Mouse (Mus musculus) layer of hippocampus, adult 9-10 months (tissue): ENCODE data around the gene Mcpt4.
"Not testable (repeated sequence)": the region's sequence is repeated elsewhere in the genome, so short reads cannot be mapped to it uniquely, and the experiment has no call there.

Experiments
- DNase-seq: peaks from one replicate; pipeline ENCODE4 v3.0.0; 2022; ENCODE audit warnings: low spot score

Mcpt4 gene

DNA sequence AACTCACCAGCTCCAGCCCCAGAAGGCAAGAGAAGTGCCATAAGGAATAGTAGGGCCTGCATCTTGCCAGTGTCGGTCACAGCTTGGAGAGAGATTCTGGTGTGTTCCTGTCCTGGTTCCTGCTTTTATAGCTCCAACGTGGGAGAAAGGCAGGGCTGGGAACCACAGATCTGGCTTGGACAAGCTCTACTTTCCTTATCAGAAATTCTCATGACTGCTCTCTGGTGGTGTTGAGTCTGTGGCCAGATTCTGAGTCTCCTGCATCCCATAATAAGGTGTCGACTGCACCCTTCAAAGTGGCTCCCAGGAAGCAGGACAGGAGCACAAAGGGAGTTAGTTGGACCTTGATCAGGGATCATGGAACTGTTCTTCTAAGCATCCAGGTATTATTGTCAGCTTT lies at the start of gene Mcpt4:
Gene Mcpt4, minus strand, starts transcription at position 101 of the 400 bp plus-strand sequence.
- DNase-seq = not testable (repeated sequence)

DNA sequence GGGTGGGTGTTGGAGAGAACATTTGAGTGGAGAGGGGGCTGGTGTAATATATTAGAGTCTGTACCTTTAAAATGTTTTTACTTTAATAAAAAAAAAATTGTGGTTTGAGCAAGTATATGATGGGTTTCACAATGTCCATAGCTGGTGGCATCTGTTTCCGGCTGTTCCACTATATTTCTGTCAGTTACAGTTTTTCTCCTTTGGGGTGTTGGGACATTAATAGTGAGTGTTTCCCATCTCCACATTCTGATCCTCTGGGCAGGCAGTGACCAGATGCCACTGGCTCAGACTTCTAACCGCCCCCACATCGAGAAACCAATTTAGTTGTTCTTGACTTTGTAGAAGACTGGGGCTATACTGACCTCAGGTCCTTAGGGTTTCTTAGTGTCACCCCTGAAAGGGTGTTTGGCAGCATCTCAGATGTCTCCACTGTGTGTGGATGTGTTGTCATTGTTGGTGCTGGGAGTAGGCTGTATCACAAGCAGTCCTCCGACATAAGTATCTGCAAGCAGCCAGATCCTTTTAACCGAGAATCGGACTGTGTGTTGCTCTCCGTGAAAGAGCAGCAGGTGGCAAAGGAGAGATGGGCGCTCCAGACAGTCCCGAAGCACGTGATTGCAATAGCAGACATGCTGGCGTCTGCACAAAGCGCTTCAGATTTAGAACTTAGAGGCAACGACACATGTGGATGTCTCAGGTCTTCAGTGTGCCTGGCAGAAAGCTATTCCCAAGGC lies 43.5 kb upstream of the Mcpt4 start:
- DNase-seq = no peak

DNA sequence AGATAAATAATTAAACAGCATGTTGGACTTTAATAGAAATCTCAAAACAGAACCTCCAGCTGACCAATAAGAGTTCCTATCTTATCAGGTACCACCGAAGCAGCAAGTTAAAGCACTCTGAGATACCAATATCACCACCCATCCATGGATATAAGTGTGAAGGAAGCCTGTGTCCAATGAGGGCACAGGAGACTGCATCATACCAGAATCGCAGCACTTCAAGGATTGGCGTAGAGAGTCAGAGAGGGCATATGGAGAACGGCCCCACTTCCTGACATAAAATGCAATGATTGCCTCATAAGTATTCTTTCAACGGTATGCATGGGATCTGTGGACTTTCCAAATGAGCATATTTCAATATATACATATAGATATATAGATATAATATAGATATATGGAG lies 42.9 kb upstream of the Mcpt4 start:
- DNase-seq = no peak

DNA sequence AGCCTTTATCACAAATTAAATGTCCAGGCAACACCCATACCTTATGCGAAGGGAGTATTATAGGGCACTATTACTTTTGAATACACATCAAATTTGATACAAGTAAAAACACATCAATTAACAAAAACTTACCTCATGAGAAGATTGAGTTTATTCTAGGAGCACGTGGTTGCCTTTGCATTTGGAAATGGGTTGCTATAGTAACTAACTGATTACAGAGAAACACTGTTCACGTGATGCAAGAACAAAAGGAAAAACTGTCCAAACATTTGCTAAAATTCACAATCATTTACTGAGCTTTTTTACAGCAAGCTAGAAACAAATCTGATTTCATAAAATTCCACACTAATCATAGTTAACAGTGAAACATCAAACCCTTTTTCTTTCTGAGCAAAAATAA lies 41.3 kb upstream of the Mcpt4 start:
- DNase-seq = no peak

DNA sequence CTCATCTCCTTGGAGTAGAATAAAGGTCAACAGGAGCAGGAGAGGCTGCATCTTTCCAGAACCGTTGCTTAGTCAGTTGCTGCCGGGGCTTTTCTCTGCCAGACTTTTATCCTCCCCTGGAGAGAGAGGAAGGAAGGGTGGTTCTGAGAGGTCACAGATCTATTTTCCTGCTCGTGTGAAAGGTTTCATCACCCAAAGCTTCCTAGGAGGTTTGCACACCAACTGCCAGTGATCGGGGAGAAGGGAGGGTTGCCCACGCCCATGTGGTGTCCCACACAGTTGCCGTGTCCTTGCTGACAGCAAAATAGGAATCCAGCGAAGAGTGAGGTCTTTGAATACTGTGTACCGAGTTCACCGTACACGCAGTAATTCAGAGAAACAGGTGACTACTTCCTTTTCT lies 40.3 kb upstream of the Mcpt4 start, which contains the start of gene Ctsg:
Gene Ctsg, minus strand, starts transcription at position 189 of the 400 bp plus-strand sequence.
- DNase-seq = no peak

DNA sequence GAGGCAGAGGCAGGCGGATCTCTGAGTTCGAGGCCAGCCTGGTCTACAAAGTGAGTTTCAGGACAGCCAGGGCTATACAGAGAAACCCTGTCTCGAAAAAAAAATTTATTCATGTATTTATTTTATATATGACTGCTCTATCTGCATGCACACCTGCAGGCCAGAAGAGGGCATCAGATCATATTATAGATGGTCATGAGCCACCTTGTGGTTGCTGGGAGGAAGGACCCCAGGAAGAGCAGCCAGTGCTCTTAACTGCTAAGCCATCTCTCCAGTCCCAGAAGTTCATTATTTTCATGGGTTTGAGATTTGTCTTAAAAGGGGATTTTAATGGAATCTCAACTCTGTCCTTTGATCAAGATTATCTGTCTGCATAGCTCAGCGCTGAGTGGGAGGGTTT lies 36.8 kb upstream of the Mcpt4 start:
- no peak for DNase-seq

DNA sequence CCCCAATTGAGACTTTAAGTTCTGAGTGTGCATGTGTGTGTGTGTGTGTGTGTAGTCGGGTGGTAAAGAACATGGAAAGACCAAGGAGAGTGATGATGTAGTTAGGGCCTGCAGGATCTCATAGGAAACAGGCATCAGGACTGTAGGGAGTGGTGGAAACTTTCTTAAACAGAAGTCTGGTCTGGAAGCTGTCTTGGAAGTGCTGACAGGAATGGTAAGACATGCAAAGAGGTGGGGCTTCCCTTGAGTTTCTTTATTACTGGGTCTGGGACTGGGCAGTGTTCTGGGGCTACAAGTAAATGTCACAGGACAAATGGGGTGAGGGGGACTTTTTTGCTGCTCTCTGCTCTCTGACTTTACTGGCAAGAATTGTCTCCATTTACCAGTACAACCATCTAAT lies 35.5 kb upstream of the Mcpt4 start:
- DNase-seq = no peak

DNA sequence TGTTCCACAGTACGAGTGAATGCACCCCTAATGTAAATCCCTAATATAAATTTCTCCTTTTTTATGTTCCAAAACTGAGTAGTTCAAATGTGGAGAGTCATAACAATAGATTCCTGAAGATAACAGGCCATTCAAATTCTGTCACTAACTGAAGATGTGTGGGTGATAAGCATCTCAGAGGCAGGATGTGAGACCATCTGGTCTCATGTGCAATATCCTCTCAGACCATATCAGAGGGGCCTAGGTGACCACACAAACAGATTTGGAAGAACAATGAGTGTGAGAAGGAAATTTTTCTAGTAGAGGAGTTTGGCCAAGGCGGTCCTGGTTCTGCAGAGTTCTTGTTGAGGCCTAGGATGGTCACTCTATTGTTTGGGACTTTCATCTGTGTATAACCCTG lies 31.2 kb upstream of the Mcpt4 start:
- no peak for DNase-seq

DNA sequence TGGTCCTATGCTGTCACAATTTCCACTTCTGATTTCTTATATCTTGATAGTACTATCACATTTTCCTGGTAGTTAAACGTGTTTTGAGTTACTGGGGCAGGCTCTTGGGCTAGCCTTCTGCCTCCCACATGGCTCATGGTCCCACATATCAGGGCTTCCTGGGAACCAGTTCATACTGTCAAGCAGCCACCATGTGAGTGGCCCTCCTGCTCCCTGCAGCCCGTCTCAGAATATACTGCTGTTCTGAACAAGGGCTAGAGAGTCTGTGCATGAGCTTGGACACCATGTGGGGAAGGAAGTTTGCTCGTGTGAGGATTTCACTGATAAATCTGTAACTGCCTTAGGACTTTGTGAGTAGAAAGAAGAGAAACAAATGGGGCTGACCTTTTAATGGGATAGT lies 24.6 kb upstream of the Mcpt4 start:
- no peak for DNase-seq

DNA sequence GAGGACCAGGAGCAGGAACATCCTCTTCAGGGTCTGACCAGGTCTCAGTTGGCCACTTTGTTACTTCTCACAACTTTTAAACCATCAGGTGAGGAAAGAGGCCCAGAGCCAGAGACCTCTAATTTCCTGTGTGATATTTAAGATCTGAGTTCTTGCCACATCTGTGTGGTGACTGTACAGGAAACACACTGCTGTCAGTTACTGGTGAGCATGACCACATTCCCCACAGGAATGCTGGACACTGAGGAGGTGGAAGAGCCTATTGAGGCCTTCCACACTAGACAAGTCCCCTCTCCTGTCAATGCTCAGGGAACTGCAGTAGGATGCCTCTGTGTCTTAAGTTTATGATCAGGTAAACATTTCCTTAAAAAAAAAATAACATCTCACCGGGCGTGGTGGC lies 23.1 kb upstream of the Mcpt4 start, which contains the start of gene Mcpt8:
Gene Mcpt8, minus strand, starts transcription at position 107 of the 400 bp plus-strand sequence.
- DNase-seq = no peak

DNA sequence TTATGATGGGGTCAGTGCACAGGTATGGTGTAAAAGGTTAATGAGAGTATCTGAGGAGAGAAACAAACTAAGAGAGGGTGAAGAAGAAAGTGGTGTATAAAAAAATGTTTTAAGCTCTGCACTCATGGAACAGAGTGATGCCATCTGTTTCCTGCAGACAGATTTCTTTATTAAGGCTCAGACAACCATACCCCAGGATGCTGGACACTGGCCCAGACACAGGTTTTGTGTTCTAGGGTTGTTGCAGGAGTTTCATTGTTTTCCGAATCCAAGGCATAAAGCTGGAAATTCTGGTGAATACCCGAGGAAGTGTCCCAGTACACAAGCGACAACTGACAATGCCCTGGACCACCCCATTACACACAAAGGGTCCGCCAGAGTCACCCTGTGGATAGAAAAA lies 19.9 kb upstream of the Mcpt4 start:
- no peak for DNase-seq

DNA sequence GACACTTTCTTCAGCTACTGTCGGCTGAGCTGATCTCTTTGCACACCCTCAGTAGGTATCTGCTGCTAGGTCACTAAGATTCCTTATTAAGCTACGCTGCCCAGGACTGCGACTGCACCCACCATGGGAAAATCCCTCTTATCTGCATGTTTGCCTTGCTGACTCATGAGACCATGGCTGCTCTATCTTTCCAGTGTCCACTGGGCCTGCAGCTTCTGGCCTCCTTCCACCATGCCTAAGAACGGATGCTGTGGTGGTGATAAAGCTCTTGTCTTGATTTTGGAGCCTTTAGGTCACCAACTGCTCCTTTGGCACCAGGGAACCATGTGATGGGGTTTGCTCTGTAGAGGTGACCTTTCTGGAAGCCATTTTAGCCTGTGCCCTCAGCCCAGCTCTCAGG lies 4.4 kb downstream of the Mcpt4 start:
- DNase-seq = no peak

DNA sequence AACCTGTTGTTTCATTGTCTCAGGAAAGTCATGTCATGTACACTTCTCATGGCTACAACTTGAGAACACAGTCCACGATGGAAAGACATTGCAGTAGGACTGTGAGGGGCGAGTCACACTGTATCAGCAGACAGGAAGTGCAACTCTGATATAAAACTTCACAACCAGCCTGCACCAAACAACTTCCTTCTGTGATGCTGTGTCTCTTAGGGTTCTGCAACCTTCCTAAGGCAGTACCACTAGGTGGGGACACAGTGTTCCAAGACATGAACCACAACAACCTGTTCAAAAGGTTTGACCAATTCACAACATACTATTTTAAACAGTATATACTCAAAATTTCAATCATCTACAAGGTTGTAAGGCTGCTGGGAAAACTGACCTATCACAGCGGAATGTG lies 6.7 kb downstream of the Mcpt4 start:
- no peak for DNase-seq

DNA sequence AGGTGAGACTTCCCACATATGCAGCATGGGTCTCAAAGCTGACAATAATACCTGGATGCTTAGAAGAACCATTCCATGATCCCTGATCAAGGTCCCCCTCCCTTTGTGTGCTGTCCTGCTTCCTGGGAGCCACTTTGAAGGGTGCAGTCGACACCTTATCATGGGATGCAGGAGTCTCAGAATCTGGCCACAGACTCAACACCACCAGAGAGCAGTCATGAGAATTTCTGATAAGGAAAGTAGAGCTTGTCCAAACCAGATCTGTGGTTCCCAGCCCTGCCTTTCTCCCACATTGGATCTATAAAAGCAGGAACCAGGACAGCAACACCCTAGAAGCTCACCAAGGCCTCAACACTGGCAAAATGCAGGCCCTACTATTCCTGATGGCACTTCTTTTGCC lies 20.3 kb downstream of the Mcpt4 start, which contains the start of gene Mcpt2:
Gene Mcpt2, plus strand, starts transcription at position 250 of the 400 bp plus-strand sequence.
- DNase-seq = not testable (repeated sequence)

DNA sequence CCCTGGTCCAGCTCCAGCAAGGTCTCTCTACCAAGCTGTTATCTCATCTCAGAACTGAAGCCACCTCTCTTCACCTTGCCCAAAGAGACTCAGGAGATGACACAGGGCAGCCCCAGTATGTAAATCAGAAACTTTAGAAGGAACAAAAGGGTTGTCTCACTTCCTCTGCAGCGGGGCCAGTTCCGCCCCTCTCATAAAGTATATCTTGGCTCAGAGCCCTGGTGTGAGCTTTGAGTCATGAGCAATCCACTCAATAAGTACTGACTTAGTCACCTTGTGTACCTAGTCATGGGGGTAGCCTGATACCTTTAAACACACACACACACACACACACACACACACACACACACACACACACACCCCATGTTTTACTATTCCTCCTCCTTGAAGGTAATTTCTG lies 27.7 kb downstream of the Mcpt4 start:
- DNase-seq = no peak

DNA sequence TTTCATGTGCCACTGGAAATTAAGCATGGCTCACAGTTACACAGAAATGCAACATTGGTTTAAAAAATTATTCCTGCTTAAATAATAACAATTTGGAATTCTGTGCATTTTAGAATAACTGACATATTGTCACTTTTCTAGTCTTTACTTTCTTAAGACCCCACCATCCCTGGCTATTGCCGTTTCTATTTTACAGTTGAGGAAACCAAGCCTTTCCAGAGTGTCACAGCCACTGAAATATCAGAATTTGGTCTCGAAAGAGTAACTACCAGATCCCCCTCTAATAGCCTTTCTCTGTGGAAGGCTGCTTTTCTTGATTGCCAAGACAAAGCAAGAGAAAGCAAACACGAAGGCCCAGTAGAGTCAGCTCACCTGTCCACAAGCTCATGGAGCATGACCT lies 31.7 kb downstream of the Mcpt4 start, which contains the start of gene Mcpt9:
Gene Mcpt9, minus strand, starts transcription at position 101 of the 400 bp plus-strand sequence.
- not testable (repeated sequence) for DNase-seq

DNA sequence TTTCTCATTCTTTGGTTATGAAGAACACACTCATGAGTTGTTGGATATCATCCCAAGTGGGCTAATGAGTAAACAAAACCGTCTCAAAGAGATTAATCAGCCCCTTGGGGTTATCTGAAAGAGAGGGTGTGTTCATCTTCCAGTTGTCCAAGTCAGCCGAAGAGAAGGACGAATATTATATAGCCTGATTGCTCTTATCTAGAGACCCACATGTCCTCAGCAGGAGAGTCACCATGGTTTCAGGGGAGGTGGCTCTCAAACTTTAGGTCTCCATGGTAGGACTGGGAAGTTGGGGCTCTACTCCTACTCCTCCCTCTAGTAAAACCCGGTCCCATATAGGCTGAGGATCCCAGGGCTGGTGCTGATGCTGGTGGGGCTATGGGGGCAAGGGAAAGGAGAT lies 40.8 kb downstream of the Mcpt4 start:
- not testable (repeated sequence) for DNase-seq

DNA sequence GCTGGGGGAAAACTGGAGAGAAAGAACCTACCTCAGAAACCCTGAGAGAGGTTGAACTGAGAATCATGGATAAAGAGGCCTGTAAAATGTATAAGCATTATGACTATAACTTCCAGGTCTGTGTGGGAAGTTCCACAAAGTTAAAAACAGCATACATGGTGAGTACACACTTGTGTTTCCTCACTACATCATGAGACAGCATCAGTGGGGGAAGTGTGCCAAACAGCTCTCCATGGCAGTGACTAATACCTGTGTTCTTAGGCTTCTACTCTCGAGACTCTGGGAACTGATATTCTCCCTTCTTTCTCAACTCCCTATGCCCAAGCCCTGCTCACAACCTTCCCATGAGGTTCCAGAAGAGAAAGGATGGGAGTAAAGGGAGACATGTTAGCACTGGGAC lies 42.7 kb downstream of the Mcpt4 start:
- no peak for DNase-seq

DNA sequence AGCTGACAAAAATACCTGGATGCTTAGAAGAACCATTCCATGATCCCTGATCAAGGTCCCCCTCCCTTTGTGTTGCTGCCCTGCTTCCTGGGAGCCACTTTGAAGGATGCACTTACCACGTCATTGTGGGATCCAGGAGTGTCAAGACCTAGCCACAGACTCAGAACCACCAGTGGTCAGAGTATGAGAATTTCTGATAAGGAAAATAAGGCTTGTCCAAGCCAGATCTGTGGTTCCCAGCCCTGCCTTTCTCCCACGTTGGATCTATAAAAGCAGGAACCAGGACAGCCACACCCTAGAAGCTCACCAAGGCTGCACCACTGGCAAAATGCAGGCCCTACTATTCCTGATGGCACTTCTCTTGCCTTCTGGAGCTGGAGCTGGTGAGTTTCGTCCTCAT lies 44.4 kb downstream of the Mcpt4 start, which contains the start of gene Mcpt1:
Gene Mcpt1, plus strand, starts transcription at position 301 of the 400 bp plus-strand sequence.
- not testable (repeated sequence) for DNase-seq

DNA sequence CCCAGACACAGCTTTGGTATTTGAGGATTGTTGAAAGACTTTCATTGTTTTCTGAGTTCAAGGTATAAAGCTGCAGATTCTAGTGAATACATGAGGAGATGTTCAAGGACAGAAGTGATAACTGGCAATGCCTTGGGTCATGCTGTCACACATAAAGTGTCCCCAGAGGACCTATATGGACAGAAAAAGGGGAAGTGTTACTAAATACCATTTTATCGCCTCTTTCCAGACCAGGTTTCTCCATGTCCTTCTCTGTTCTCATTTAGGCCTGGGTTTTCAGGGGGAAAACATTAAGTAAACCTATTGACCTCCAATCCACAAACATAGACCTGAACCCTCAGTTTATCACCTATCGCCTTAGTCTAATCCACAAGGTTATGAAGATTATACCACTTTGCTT lies 48.2 kb downstream of the Mcpt4 start:
- no peak for DNase-seq

DNA sequence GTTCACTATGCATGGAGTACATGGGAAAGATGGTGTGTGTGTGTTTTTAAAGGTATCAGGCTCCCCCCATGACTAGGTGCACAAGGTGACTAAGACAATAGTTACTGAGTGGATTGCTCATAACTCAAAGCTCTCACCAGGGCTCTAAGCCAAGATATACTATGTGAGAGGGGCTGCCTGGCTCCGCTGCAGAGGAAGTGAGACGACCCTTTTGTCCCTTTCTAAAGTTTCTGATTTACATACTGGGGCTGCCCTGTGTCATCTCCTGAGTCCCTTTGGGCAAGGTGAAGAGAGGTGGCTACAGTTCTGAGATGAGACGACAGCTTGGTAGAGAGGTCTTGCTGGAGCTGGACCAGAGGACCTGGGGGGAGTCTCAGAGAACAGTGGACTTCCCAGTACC lies 49.0 kb downstream of the Mcpt4 start:
- DNase-seq = no peak
